Mouse (Mus musculus): ENCODE results near the gene Ttc34. TPM values are rescaled to one million over a fixed set of nuclear protein-coding genes. Genes with fewer than 3 reads are reported as not detected.

The Ttc34 gene
- polyA plus RNA-seq, 1 experiment from 2014 or later = 0.45 TPM

DNA sequence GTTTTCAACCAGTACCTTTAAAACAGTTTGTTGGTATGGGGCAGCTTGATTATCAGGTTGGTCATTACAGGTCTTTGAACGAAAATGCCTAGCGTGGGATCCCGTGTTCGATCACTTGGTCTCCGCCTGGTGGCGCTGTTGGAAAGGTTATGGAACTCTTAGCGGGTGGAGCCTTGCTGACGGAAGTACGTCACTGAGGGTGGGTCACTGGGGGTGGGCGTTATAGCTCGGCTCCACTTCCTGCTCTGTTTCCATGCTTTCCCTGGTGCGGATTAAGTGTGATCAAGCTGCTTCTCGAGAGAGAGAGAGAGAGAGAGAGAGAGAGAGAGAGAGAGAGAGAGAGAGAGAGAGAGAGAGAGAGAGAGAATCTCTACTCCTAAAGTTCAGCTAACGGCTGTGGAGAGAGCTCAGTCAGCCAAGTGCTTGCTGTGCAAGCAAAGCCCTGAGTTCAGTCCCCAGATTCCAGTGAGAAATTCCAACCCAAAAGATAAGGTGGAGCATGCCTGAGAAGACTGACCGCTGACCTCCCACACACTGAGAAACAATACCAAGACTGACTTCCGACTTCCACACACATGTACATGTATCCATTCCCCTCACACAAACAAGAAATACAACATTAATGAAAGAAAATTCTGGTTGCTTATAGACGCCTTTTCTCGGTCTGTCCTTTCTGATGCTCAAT lies 40.7 kb downstream of the Ttc34 start:
- Histone ChIP-seq H3K4me2 (ENCODE audit: low read depth, low read length) (peak overlapping the region; percentile 61), H3K4me1 (ENCODE audit: control insufficient read depth, insufficient read depth, low read length) (peaks cover 4% of the 10 kb centered on the region; the same call in 1 of the 2 replicates), H3K36me3 (ENCODE audit: control insufficient read depth, insufficient read depth, low read length) (no peaks in the 10 kb centered on the region), H3K9ac (ENCODE audit: low read depth, low read length) (peak overlapping the region; percentile 65), H3K9me3 (ENCODE audit: control insufficient read depth, low read length) (no peaks in the 10 kb centered on the region), H3K4me3 (ENCODE audit: low read depth, low read length) (peak overlapping the region; percentile 36), H3K27ac (replicated peaks; ENCODE audit: low read depth, low read length) (peak overlapping the region; percentile 84), H3K27me3 (replicated peaks; ENCODE audit: control insufficient read depth, insufficient read depth, low read length) (no peaks in the 10 kb centered on the region)
- WGBS = 11% methylated on average over 18 of the region's 18 CpGs
- ATAC-seq (ENCODE audit: low read depth) (peak; percentile 99), DNase-seq (ENCODE audit: low spot score) (peak; percentile 98)

DNA sequence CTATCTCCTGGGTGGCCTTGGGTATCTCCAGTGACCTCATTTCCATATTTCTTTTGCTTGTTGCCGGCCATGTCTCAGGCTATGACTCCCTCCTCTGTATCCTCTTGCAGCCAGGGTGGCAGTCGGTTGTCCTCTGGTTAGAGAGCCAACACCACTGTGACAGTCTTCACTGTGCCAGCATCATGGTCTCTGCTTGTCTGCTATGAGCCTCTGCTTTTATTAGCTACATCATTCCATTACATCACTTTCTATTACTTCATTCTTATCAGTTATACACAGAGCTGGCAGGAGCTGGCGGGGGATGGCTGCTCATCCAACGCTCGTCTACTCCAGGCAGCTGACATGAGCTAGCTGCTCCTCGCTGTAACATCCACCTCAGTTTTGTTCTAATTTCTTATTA lies 43.5 kb downstream of the Ttc34 start:
- ATAC-seq (ENCODE audit: low read depth) (no peak), DNase-seq (ENCODE audit: low spot score) (no peak)
- Histone ChIP-seq H3K27ac (replicated peaks; ENCODE audit: low read depth, low read length) (no peak overlapping the region), H3K27me3 (replicated peaks; ENCODE audit: control insufficient read depth, insufficient read depth, low read length) (no peaks in the 10 kb centered on the region), H3K4me3 (ENCODE audit: low read depth, low read length) (no peak overlapping the region), H3K9me3 (ENCODE audit: control insufficient read depth, low read length) (no peaks in the 10 kb centered on the region), H3K4me1 (ENCODE audit: control insufficient read depth, insufficient read depth, low read length) (peaks cover 4% of the 10 kb centered on the region; the same call in 1 of the 2 replicates), H3K4me2 (ENCODE audit: low read depth, low read length) (no peak overlapping the region), H3K36me3 (ENCODE audit: control insufficient read depth, insufficient read depth, low read length) (no peaks in the 10 kb centered on the region), H3K9ac (ENCODE audit: low read depth, low read length) (no peak overlapping the region)
- WGBS = 76% methylated on average over 6 of the region's 6 CpGs

DNA sequence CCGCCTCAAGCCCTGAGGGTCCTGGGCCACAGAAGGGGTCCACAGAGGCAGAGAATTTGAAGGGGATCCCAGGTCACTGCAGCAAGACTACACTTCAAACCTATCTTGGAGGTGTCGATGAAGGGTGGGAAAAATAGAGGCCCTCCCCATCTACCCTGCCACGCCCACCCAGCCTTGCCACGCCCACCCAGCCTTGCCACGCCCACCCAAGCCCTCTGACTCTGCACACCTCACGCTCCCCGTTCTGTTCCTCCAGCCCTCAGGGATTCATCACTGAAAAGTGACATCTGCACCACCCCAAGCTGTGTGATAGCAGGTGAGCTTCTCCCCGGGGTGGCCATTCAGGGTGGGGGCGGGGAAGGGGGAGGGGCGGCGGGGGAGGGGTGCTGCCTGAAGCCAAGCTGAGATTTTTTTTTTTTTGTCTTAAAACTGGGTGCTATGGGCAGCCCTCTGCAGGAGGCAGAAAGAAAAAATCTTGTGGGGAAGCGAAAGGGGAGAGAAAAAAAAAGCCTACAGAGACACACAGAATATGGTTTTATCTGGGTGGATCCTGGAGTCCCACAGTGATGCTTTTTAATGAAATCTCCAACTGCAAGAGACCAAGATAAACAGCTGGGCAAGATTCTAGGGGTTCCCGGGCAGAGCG lies 44.9 kb downstream of the Ttc34 start:
- no peak overlapping the region for H3K27ac ChIP-seq (replicated peaks; ENCODE audit: low read depth, low read length)
- no peak overlapping the region for H3K4me3 ChIP-seq (ENCODE audit: low read depth, low read length)
- no peak overlapping the region for H3K4me2 ChIP-seq (ENCODE audit: low read depth, low read length)
- no peaks in the 10 kb centered on the region for H3K27me3 ChIP-seq (replicated peaks; ENCODE audit: control insufficient read depth, insufficient read depth, low read length)
- no peaks in the 10 kb centered on the region for H3K9me3 ChIP-seq (ENCODE audit: control insufficient read depth, low read length)
- WGBS = 34% methylated on average over 10 of the region's 14 CpGs
- no peaks in the 10 kb centered on the region for H3K36me3 ChIP-seq (ENCODE audit: control insufficient read depth, insufficient read depth, low read length)
- no peak overlapping the region for H3K9ac ChIP-seq (ENCODE audit: low read depth, low read length)
- H3K4me1 ChIP-seq (ENCODE audit: control insufficient read depth, insufficient read depth, low read length) = peaks cover 4% of the 10 kb centered on the region; the same call in 1 of the 2 replicates
- no peak for ATAC-seq (ENCODE audit: low read depth)
- DNase-seq (ENCODE audit: low spot score) = no peak

DNA sequence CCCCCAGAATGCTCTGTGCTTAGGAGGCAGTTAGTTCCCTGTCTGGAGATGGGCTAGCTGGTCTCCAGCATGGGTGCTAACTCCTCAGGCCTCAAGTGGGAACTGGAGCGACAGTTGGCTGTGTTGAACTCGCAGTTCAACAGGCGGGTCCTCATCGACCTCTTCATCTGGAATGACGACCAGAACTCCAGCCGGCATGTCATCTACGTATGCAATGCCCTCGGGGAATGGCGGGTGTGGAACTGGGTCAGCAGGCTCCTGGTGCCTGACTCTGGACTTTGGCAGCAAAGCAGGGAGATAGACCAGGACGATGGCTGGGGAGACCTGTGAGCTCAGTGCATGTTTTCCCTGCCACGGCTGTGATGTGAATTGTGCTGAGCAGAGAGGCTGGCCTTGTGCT lies 48.2 kb downstream of the Ttc34 start:
- no peaks in the 10 kb centered on the region for H3K27me3 ChIP-seq (replicated peaks; ENCODE audit: control insufficient read depth, insufficient read depth, low read length)
- H3K4me2 ChIP-seq (ENCODE audit: low read depth, low read length) = no peak overlapping the region
- H3K36me3 ChIP-seq (ENCODE audit: control insufficient read depth, insufficient read depth, low read length) = no peaks in the 10 kb centered on the region
- no peak overlapping the region for H3K27ac ChIP-seq (replicated peaks; ENCODE audit: low read depth, low read length)
- 72% methylated on average over 11 of the region's 11 CpGs for WGBS
- no peak overlapping the region for H3K4me3 ChIP-seq (ENCODE audit: low read depth, low read length)
- H3K9me3 ChIP-seq (ENCODE audit: control insufficient read depth, low read length) = no peaks in the 10 kb centered on the region
- no peak for ATAC-seq (ENCODE audit: low read depth)
- no peaks in the 10 kb centered on the region for H3K4me1 ChIP-seq (ENCODE audit: control insufficient read depth, insufficient read depth, low read length)
- H3K9ac ChIP-seq (ENCODE audit: low read depth, low read length) = no peak overlapping the region
- no peak for DNase-seq (ENCODE audit: low spot score)

DNA sequence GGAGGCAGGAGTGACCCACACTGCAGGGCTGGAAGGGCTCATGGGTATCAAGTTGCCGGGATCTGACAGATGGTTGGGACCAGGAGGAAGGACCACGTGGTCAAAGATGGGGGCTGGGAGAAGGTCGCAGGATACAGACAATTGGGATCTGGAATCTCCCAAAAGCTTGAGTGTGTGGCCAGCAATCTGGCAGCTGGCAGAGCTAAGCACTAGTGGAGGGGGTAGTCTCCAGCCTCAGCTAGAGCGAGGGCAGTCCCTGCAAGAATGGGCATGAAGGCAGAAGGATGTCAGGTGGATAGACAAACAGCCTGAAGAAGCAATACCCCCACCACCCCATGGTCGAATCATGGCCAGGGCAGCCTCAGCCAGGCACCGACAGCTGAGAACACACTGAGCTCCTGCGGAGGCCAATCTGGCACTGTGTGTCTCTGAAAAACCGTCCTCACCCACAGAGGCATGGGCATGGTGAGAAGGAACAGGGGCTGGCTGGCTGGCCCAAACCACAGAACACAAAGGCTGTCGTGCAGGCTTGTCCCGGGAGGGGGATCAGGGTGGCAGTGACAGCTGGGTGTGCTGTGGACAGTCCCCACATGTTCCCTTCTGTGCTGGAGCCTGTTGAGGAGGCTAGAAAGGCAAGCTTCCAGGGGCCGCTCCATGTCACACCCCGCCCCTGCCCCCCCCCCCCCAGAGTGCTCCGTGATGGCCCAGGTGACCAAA lies 49.8 kb downstream of the Ttc34 start:
- H3K4me2 ChIP-seq (ENCODE audit: low read depth, low read length) = no peak overlapping the region
- peak; percentile 35 for DNase-seq (ENCODE audit: low spot score)
- no peak overlapping the region for H3K4me3 ChIP-seq (ENCODE audit: low read depth, low read length)
- H3K9me3 ChIP-seq (ENCODE audit: control insufficient read depth, low read length) = no peaks in the 10 kb centered on the region
- no peak overlapping the region for H3K9ac ChIP-seq (ENCODE audit: low read depth, low read length)
- peak; percentile 51 for ATAC-seq (ENCODE audit: low read depth)
- H3K27me3 ChIP-seq (replicated peaks; ENCODE audit: control insufficient read depth, insufficient read depth, low read length) = no peaks in the 10 kb centered on the region
- no peaks in the 10 kb centered on the region for H3K36me3 ChIP-seq (ENCODE audit: control insufficient read depth, insufficient read depth, low read length)
- H3K27ac ChIP-seq (replicated peaks; ENCODE audit: low read depth, low read length) = no peak overlapping the region
- H3K4me1 ChIP-seq (ENCODE audit: control insufficient read depth, insufficient read depth, low read length) = no peaks in the 10 kb centered on the region
- 59% methylated on average over 12 of the region's 13 CpGs for WGBS

DNA sequence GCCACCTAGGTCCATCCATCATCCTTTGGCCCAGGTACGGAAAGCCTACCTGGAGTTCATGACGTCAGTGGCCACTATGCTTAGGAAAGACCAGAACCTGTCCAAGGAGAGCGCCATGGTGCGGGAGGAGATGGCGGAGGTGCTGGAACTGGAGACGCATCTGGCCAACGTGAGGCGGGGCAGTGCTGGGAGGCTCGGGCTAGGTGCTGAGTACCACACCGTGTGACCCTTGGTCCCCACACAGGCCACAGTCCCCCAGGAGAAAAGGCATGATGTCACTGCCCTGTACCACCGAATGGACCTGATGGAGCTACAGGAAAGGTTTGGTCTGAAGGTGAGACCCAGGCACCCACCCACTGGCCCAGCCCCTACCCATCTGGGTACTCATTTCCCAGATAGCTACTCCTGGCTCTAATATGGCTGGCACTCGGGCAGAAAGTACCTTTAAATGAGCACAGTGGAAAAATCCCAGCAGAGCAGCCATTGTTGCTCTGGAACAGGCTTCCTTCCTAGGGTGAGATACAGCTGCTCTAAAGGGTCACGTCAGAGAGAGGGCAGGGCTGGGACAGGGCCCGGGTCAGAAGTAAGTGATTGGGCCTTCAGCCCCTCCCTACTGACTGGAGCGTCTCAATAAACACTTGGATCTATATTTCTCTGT lies 50.5 kb downstream of the Ttc34 start:
- DNase-seq (ENCODE audit: low spot score) (no peak), ATAC-seq (ENCODE audit: low read depth) (no peak)
- WGBS = 85% methylated on average over 15 of the region's 15 CpGs
- Histone ChIP-seq H3K9ac (ENCODE audit: low read depth, low read length) (no peak overlapping the region), H3K36me3 (ENCODE audit: control insufficient read depth, insufficient read depth, low read length) (no peaks in the 10 kb centered on the region), H3K27ac (replicated peaks; ENCODE audit: low read depth, low read length) (no peak overlapping the region), H3K4me2 (ENCODE audit: low read depth, low read length) (no peak overlapping the region), H3K9me3 (ENCODE audit: control insufficient read depth, low read length) (no peaks in the 10 kb centered on the region), H3K27me3 (replicated peaks; ENCODE audit: control insufficient read depth, insufficient read depth, low read length) (no peaks in the 10 kb centered on the region), H3K4me1 (ENCODE audit: control insufficient read depth, insufficient read depth, low read length) (no peaks in the 10 kb centered on the region), H3K4me3 (ENCODE audit: low read depth, low read length) (no peak overlapping the region)

DNA sequence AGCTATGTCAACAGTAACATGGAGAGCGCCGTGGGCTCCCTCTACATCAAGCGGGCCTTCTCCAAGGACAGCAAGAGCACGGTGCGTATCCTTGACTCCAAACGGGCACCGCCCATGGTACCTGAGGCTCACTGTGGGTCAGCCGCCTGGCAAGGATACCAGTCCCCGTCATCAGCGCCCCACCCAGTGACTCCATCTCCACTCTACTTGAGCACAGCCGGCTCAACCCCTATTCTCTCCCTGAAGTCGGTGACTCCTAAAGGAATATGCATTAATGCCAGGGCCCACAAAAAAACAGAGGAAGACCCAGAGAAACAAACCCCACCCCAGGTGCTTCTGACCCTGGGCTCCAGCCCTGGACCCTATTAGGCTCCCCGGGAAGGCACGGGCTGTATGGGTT lies 53.6 kb downstream of the Ttc34 start:
- no peak overlapping the region for H3K27ac ChIP-seq (replicated peaks; ENCODE audit: low read depth, low read length)
- no peak for DNase-seq (ENCODE audit: low spot score)
- H3K9me3 ChIP-seq (ENCODE audit: control insufficient read depth, low read length) = no peaks in the 10 kb centered on the region
- 90% methylated on average over 14 of the region's 14 CpGs for WGBS
- H3K4me1 ChIP-seq (ENCODE audit: control insufficient read depth, insufficient read depth, low read length) = no peaks in the 10 kb centered on the region
- H3K4me2 ChIP-seq (ENCODE audit: low read depth, low read length) = no peak overlapping the region
- H3K27me3 ChIP-seq (replicated peaks; ENCODE audit: control insufficient read depth, insufficient read depth, low read length) = no peaks in the 10 kb centered on the region; the same call in 1 of the 2 replicates
- H3K36me3 ChIP-seq (ENCODE audit: control insufficient read depth, insufficient read depth, low read length) = no peaks in the 10 kb centered on the region
- H3K4me3 ChIP-seq (ENCODE audit: low read depth, low read length) = no peak overlapping the region
- ATAC-seq (ENCODE audit: low read depth) = no peak
- no peak overlapping the region for H3K9ac ChIP-seq (ENCODE audit: low read depth, low read length)

DNA sequence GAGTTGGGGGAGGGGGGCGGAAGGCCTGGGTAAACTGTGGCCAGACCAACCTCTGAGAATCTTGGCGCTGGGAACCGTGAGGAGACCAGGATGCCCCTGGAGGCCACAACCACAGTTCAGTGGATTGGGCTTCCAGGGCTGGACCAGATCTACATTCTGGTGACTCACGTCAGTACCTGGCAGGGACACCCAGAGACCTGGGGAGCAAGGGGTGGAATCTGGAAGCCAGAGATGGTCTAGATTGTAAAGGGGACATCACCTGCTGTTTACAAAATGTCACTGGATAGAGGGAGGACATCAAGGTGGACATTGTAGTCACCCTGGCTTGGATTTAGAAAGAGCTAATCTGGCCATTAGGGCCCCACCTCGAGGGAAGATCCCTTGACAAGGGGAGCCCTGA lies 58.3 kb downstream of the Ttc34 start:
- no peaks in the 10 kb centered on the region for H3K9me3 ChIP-seq (ENCODE audit: control insufficient read depth, low read length)
- no peak overlapping the region for H3K27ac ChIP-seq (replicated peaks; ENCODE audit: low read depth, low read length)
- H3K27me3 ChIP-seq (replicated peaks; ENCODE audit: control insufficient read depth, insufficient read depth, low read length) = no peaks in the 10 kb centered on the region; the same call in 1 of the 2 replicates
- no peak for ATAC-seq (ENCODE audit: low read depth)
- H3K9ac ChIP-seq (ENCODE audit: low read depth, low read length) = no peak overlapping the region
- WGBS = 78% methylated on average over 5 of the region's 5 CpGs
- H3K4me2 ChIP-seq (ENCODE audit: low read depth, low read length) = no peak overlapping the region
- H3K4me3 ChIP-seq (ENCODE audit: low read depth, low read length) = no peak overlapping the region
- no peak for DNase-seq (ENCODE audit: low spot score)
- no peaks in the 10 kb centered on the region; the same call in 1 of the 2 replicates for H3K36me3 ChIP-seq (ENCODE audit: control insufficient read depth, insufficient read depth, low read length)
- H3K4me1 ChIP-seq (ENCODE audit: control insufficient read depth, insufficient read depth, low read length) = peaks cover 9% of the 10 kb centered on the region

Measured in embryonic facial prominence, embryonic 14.5 days (tissue).